Mouse (Mus musculus) liver, embryonic 16.5 days (tissue): ENCODE results near the gene Dph5. TPM values are rescaled to one million over a fixed set of nuclear protein-coding genes. Genes with fewer than 3 reads are reported as not detected.

Source experiments
- ATAC-seq: fragments of 200-750 bp; cut with Nextera tagmentation; 2 replicates; pipeline ENCODE4 v1.8.0; 2017; ENCODE audit warnings: low read depth, mild to moderate bottlenecking, moderate number of reproducible peaks, moderate library complexity
- H3K27ac ChIP-seq: fragments of 300-500 bp; sonication (generic); 2 replicates; pipeline ENCODE4 v1.5.1; 2014; ENCODE audit warnings: mild to moderate bottlenecking, low read length
- H3K27me3 ChIP-seq: fragments of 300-500 bp; sonication (generic); 2 replicates; pipeline ENCODE4 v1.6.1; 2014; ENCODE audit warnings: low read depth, low read length, mixed read lengths; ENCODE audit not compliant: control insufficient read depth, insufficient read depth
- H3K36me3 ChIP-seq: fragments of 300-500 bp; sonication (generic); 2 replicates; pipeline ENCODE4 v1.6.1; 2014; ENCODE audit warnings: mild to moderate bottlenecking; ENCODE audit not compliant: control insufficient read depth, insufficient read depth
- H3K4me1 ChIP-seq: fragments of 300-500 bp; sonication (generic); 2 replicates; pipeline ENCODE4 v1.6.1; 2014; ENCODE audit warnings: low read depth, low read length, mixed read lengths; ENCODE audit not compliant: control insufficient read depth
- H3K4me2 ChIP-seq: fragments of 300-500 bp; sonication (generic); 2 replicates; pipeline ENCODE4 v1.6.1; 2014; ENCODE audit warnings: low read depth, low read length, mixed read lengths
- H3K4me3 ChIP-seq: fragments of 300-500 bp; sonication (generic); 2 replicates; pipeline ENCODE4 v1.5.1; 2014; ENCODE audit warnings: low read depth, mild to moderate bottlenecking, low read length
- H3K9ac ChIP-seq: fragments of 300-500 bp; sonication (generic); 2 replicates; pipeline ENCODE4 v1.6.1; 2014; ENCODE audit warnings: low read depth, low read length
- H3K9me3 ChIP-seq: fragments of 300-500 bp; sonication (generic); replicated peaks from 2 replicates; pipeline ENCODE4 v1.6.1; 2016; ENCODE audit warnings: low read length; ENCODE audit not compliant: control insufficient read depth
- WGBS: fragments of 180-500 bp; shearing (Covaris S2); extraction: QIAGEN DNeasy Blood & Tissue Kit; methylation state at CpG from one replicate; pipeline ENCODE4 v1.1.7; 2014; ENCODE audit not compliant: insufficient replicate concordance; 5-methylcytosine and 5-hydroxymethylcytosine counted together
- polyA plus RNA-seq: library from polyadenylated mRNA; unstranded; fragments of >200 nt; fragmentation: Nextera tagmentation; extraction: Ambion mirVana; gene quantifications from 2 replicates; pipeline ENCODE4 v1.2.1, GENCODE M21; 2015

Dph5 gene
- polyA plus RNA-seq, 1 experiment from 2014 or later: 13.6 TPM

DNA sequence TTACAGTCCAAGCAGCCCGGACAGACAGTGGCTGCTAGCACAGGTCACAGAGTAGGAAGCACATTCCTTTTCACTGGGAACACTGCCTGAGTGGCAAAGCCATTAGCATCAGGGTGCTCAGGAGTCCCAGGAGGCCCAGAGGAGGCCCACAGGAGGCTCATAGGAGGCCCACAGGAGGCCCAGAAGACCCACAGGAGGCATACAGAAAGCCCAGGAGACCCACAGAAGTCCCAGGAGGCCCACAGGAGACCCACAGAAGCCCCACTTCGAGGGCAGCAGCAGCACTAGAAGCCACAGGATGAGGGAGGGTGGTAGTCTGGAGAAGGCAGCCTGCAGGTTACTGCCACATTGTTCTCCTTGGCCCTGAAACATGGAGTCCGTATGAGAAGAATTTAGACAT is 65.5 kb downstream of the Dph5 start:
- Histone ChIP-seq H3K4me3 (no peak overlapping the region), H3K4me2 (no peak overlapping the region), H3K27me3 (no peaks in the 10 kb centered on the region), H3K9me3 (no peaks in the 10 kb centered on the region), H3K36me3 (peaks cover 7% of the 10 kb centered on the region), H3K27ac (no peak overlapping the region), H3K9ac (no peak overlapping the region), H3K4me1 (no peaks in the 10 kb centered on the region)
- 67% methylated on average over 3 of the region's 3 CpGs for WGBS
- no peak for ATAC-seq

DNA sequence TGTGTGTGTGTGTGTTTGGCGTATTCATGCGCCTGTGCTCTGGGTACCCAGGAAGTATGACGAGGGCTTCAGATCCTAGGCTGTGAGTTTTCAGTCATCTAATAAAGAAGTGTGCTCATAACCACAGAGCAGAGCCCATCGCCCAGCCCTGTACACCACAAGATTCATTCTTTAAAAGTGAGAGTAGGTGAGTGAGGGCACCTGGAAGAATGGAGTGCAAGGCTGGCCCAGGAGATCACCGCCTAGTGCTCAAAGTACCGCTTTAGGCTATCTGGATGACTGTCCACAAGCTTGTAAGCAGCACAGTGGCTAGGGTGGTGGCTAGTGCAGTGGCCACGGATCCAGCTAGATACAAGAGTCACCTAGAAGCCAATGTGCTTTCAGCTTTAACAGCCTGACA is 69.6 kb downstream of the Dph5 start:
- Histone ChIP-seq H3K9ac (no peak overlapping the region), H3K9me3 (no peaks in the 10 kb centered on the region), H3K4me1 (no peaks in the 10 kb centered on the region), H3K4me3 (no peak overlapping the region), H3K27ac (no peak overlapping the region), H3K36me3 (peaks cover 3% of the 10 kb centered on the region; the same call in 1 of the 2 replicates), H3K4me2 (no peak overlapping the region), H3K27me3 (no peaks in the 10 kb centered on the region)
- no peak for ATAC-seq
- WGBS: 81% methylated on average over 7 of the region's 7 CpGs

DNA sequence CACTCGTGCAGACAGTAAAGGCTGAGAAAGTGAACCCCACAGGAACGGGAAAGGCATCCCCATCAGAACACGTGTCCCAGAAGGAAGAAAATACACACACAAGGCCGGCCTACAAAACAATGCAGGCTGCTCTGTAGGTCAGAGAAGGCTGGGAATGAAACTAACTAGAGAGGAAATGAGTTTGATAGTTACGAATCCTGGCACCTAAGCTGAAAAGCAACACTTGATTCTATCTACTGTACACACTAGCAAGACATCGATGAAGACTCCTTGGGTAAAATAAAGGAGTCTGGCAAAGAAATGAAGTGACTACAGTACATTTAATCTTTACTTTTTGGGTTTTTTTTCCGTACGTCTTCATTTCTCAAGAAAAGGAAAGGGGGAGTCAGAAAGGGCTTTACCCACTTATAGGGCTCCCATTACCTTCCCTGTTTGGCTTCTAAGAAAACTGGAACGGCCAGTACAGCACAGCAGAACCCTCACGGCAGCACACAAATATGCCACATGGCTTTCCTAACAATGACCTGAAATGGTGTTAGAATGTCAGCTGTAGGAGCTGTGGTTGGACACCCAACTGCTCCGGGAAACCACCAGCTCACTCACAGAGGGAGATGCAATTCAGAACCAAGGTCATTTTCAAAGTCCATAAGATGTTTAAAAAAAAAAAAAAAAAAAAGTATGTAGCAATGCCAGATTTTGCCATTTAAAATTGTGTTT is 73.8 kb downstream of the Dph5 start:
- H3K9ac ChIP-seq: no peak overlapping the region
- no peak overlapping the region for H3K4me3 ChIP-seq
- no peak overlapping the region for H3K27ac ChIP-seq
- no peaks in the 10 kb centered on the region; the same call in 1 of the 2 replicates for H3K36me3 ChIP-seq
- H3K9me3 ChIP-seq: no peaks in the 10 kb centered on the region
- H3K4me1 ChIP-seq: no peaks in the 10 kb centered on the region
- 76% methylated on average over 11 of the region's 11 CpGs for WGBS
- no peaks in the 10 kb centered on the region for H3K27me3 ChIP-seq
- H3K4me2 ChIP-seq: no peak overlapping the region
- no peak for ATAC-seq

DNA sequence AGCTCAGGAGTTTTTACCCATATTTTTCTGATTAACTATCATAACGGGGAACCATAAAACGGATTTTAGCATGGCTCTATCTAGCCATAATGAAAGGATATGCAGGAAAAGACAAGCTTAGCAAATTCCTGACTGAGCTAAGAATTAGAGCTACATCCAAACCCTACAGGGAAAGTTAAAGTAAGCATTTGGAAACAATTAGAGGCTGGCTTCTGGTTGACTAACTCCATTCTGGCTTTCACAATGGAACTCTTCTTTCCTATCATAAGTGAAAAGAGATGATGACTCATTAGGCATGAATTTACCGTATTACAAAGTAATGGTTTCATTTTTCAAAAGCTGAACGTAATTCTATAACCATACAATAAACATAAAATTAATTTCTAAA is 74.4 kb downstream of the Dph5 start:
- no peak overlapping the region for H3K27ac ChIP-seq
- no peaks in the 10 kb centered on the region for H3K9me3 ChIP-seq
- H3K4me3 ChIP-seq: no peak overlapping the region
- H3K4me2 ChIP-seq: no peak overlapping the region
- 79% methylated on average over 4 of the region's 4 CpGs for WGBS
- no peaks in the 10 kb centered on the region; the same call in 1 of the 2 replicates for H3K36me3 ChIP-seq
- H3K4me1 ChIP-seq: no peaks in the 10 kb centered on the region
- no peaks in the 10 kb centered on the region for H3K27me3 ChIP-seq
- ATAC-seq: no peak
- H3K9ac ChIP-seq: no peak overlapping the region

DNA sequence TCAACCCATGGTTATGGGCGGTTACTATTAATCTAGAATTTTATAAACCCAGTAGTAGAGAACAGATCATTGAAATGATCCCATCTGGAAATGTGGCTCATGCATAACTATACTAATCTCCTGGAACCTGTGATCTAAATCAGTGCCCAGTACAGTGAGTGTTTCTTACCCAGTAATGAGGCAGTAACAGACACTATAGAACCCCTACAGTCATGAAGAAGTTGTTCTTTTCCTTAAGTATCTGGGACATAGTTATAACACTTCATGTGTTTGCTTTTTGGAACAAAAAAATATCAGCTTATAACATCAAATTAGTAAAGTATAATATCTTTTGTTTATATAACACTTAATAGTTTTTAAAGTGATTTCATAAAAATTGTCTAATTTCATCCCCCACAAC is 76.0 kb downstream of the Dph5 start:
- no peak overlapping the region for H3K27ac ChIP-seq

DNA sequence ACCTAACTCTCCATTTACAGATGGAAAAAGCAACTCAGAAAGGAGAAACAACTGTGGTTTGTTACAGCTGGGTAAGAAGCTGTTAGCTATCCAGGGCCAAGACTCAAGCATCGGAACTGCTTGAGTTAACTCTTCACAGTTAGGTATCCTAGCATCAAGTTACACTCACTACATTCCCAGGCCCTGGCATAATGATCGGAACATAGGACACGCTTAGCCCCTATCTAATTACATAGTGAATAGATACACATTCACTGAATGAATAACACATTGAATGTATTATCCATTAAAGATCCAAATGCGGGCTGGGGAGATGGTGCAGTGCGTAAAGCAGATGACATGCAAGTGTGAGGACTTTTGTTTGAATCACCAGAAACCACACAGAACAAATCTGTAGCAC is 76.4 kb downstream of the Dph5 start:
- H3K27ac ChIP-seq: no peak overlapping the region
- no peak for ATAC-seq
- H3K36me3 ChIP-seq: no peaks in the 10 kb centered on the region; the same call in 1 of the 2 replicates
- no peak overlapping the region for H3K4me3 ChIP-seq
- H3K27me3 ChIP-seq: no peaks in the 10 kb centered on the region
- no peak overlapping the region for H3K9ac ChIP-seq
- no peaks in the 10 kb centered on the region for H3K4me1 ChIP-seq
- no peaks in the 10 kb centered on the region for H3K9me3 ChIP-seq
- H3K4me2 ChIP-seq: no peak overlapping the region
- 81% methylated on average over 5 of the region's 5 CpGs for WGBS

More for the DNA sequence above, 76.0 kb downstream of the Dph5 start:
- no peaks in the 10 kb centered on the region; the same call in 1 of the 2 replicates for H3K36me3 ChIP-seq
- no peaks in the 10 kb centered on the region for H3K27me3 ChIP-seq
- H3K4me3 ChIP-seq: no peak overlapping the region
- no peak overlapping the region for H3K9ac ChIP-seq
- no peak for ATAC-seq
- no peaks in the 10 kb centered on the region for H3K4me1 ChIP-seq
- WGBS: 80% methylated on average over 1 of the region's 1 CpGs
- no peak overlapping the region for H3K4me2 ChIP-seq
- H3K9me3 ChIP-seq: no peaks in the 10 kb centered on the region

DNA sequence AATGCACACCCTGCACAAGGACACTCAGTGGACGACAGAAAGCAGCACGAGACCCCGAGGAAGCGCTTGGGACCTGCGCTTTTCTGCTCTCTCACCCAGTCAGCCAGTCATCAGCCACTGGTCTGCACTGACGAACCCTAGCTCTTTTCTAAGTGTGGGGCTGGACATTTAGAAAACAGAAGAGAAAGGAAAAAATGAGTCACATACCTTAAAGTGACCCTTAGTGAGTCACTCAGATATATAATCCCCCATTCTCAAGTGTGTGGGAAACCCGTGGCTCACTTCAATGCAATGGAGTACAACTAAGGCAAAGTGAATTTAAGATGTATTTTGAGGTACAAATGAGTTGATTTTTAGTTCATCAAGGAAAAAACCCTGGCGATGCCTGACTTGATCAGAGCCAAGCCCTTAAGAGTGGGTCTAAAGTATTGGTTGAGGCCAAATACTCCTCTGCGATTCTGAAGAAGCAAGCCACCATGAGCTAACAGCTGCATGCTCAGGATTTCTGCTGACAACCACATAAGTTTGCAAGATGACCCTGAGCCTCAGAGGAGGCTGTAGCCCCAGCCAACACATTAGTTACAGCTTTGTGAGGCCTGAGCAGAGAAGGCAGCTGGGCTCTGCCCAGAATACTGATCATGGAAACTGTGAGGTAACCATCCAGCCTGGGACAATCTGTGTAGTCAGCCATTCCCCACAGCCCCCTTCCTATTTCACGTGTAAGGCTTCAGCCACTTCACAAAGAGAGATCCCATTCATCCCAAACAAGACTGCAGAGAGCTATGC is 81.3 kb downstream of the Dph5 start:
- Histone ChIP-seq H3K4me2 (no peak overlapping the region), H3K36me3 (no peaks in the 10 kb centered on the region; the same call in 1 of the 2 replicates), H3K9me3 (no peaks in the 10 kb centered on the region), H3K27me3 (no peaks in the 10 kb centered on the region), H3K9ac (no peak overlapping the region), H3K27ac (no peak overlapping the region), H3K4me3 (no peak overlapping the region), H3K4me1 (no peaks in the 10 kb centered on the region)
- WGBS: 77% methylated on average over 10 of the region's 10 CpGs
- no peak for ATAC-seq

DNA sequence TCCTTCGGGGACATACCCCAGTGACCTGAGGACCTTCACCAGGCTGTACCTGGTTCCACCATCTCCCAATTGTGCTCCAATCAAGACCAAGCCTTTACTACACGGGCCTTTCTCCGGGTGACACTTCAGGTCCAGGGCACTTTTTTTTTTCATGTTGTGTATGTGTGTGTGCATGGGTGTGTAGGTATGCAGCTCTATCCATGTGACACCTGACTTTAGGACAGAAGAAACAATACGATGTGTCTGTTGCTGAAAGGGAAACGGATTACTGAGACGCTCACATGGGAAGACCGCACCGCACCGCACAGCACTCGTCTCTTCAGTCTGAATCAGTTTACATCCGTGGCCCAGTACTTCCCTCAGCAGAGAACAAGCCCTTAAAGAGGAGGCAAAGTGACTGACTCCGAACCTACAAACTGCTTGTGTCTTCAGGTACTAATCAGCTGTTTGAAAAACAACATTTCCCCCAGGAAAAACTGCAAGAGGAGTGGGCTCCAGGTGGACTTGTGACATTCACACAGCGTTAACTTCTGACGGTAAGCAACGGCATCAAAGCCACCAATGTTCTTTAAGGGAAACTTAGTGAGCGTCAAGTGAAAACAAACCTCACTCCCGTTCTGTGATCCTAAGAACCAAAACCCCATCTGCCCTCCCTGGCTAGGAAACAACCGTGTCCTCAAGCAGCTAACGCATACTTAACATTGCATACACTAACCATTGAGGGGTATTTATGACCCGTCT is 83.6 kb downstream of the Dph5 start:
- H3K27me3 ChIP-seq: no peaks in the 10 kb centered on the region
- 87% methylated on average over 20 of the region's 20 CpGs for whole genome bisulfite sequencing
- ATAC-seq: no peak
- H3K9me3 ChIP-seq: no peaks in the 10 kb centered on the region
- no peaks in the 10 kb centered on the region for H3K4me1 ChIP-seq
- H3K4me3 ChIP-seq: no peak overlapping the region
- H3K4me2 ChIP-seq: no peak overlapping the region
- H3K9ac ChIP-seq: no peak overlapping the region
- no peak overlapping the region for H3K27ac ChIP-seq
- H3K36me3 ChIP-seq: no peaks in the 10 kb centered on the region; the same call in 1 of the 2 replicates
